Mouse (Mus musculus): Measurements from ENCODE around the gene Efna4.

Efna4 gene

GRCm38 (mm10) chr3:89308089-89308488 lies 29.7 kb downstream of the Efna4 start:
- DNase-seq (ENCODE audit: low read depth in 2 of 2, low spot score in 2 of 2), result peak in 1 of 2 experiments; percentile 68

- DNase-seq (ENCODE audit: low read depth in 2 of 2, low spot score in 2 of 2), result no peak
Observed at GRCm38 (mm10) chr3:89305551-89306325, 32.1 kb downstream of the Efna4 start.

- DNase-seq (ENCODE audit: low read depth in 2 of 2, low spot score in 2 of 2), result no peak
Observed at GRCm38 (mm10) chr3:89305105-89305504, 32.7 kb downstream of the Efna4 start.

- no peak for DNase-seq (ENCODE audit: low read depth in 2 of 2, low spot score in 2 of 2)
Observed at GRCm38 (mm10) chr3:89304440-89304839, 33.4 kb downstream of the Efna4 start.

GRCm38 (mm10) chr3:89300514-89300913 lies 37.3 kb downstream of the Efna4 start:
- no peak for DNase-seq (ENCODE audit: low read depth in 2 of 2, low spot score in 2 of 2)

- no peak for DNase-seq (ENCODE audit: low read depth in 2 of 2, low spot score in 2 of 2)
Observed at GRCm38 (mm10) chr3:89300071-89300470, 37.8 kb downstream of the Efna4 start.

- DNase-seq (ENCODE audit: low read depth in 2 of 2, low spot score in 2 of 2), result no peak
Observed at GRCm38 (mm10) chr3:89299499-89299898, 38.3 kb downstream of the Efna4 start.

- no peak for DNase-seq (ENCODE audit: low read depth in 2 of 2, low spot score in 2 of 2)
Observed at GRCm38 (mm10) chr3:89298908-89299307, 38.9 kb downstream of the Efna4 start.

GRCm38 (mm10) chr3:89296761-89297396 lies 40.9 kb downstream of the Efna4 start:
- no peak for DNase-seq (ENCODE audit: low read depth in 2 of 2, low spot score in 2 of 2)

GRCm38 (mm10) chr3:89295685-89296230 lies 42.1 kb downstream of the Efna4 start:
- no peak for DNase-seq (ENCODE audit: low read depth in 2 of 2, low spot score in 2 of 2)

GRCm38 (mm10) chr3:89294195-89294594 lies 43.6 kb downstream of the Efna4 start:
- no peak for DNase-seq (ENCODE audit: low read depth in 2 of 2, low spot score in 2 of 2)

GRCm38 (mm10) chr3:89293247-89293918 lies 44.4 kb downstream of the Efna4 start:
- no peak for DNase-seq (ENCODE audit: low read depth in 2 of 2, low spot score in 2 of 2)

GRCm38 (mm10) chr3:89292303-89292702 lies 45.5 kb downstream of the Efna4 start:
- no peak for DNase-seq (ENCODE audit: low read depth in 2 of 2, low spot score in 2 of 2)

- DNase-seq (ENCODE audit: low read depth in 2 of 2, low spot score in 2 of 2), result no peak
Observed at GRCm38 (mm10) chr3:89291874-89292273, 46.0 kb downstream of the Efna4 start.

GRCm38 (mm10) chr3:89288503-89288928 lies 49.3 kb downstream of the Efna4 start:
- DNase-seq (ENCODE audit: low read depth in 2 of 2, low spot score in 2 of 2), result no peak

- no peak for DNase-seq (ENCODE audit: low read depth in 2 of 2, low spot score in 2 of 2)
Observed at GRCm38 (mm10) chr3:89287286-89287685, 50.5 kb downstream of the Efna4 start.

GRCm38 (mm10) chr3:89285526-89285925 lies 52.3 kb downstream of the Efna4 start:
- DNase-seq (ENCODE audit: low read depth in 2 of 2, low spot score in 2 of 2), result no peak

GRCm38 (mm10) chr3:89284261-89284660 lies 53.6 kb downstream of the Efna4 start:
- DNase-seq (ENCODE audit: low read depth in 2 of 2, low spot score in 2 of 2), result no peak
